Mouse (Mus musculus) right cerebral cortex, postnatal 36 days (tissue): ENCODE results near the gene Efcab3.

Experiments used
- DNase-seq, 2 experiments: peaks; one replicate each; pipeline ENCODE4 v3.0.0; 2022; ENCODE audit warnings: low spot score in 2 of 2, mixed read lengths in 1 of 2

Efcab3 gene

GRCm38 (mm10) chr11:105146593-105146992, 83.2 kb downstream of the Efcab3 start, which contains the start of gene Gm10842:
Gene Gm10842 (plus strand): TSS chr11:105146893.
- DNase-seq, result no peak

GRCm38 (mm10) chr11:105149353-105149752, 86.0 kb downstream of the Efcab3 start:
- DNase-seq, result no peak

DNA sequence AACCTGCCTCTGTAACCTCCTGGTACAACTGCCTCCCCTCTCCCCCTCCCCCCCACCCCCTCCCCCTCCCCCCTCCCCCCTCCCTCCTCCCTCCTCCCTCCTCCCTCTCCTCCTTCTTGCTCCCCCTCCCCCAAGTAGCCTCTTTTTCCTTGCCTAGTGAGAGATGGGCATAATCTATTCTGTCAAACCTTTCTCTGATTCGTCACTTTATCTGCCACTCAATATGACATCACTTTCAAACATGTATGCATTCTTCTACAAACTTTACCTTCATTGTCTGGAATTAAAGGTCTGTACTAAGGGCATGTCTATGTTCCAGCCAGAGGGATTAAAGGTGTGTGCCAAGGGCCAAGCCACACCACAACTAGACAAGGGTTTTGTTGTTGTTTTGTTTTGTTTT, 86.4 kb downstream of the Efcab3 start:
- no peak for DNase-seq

- no peak for DNase-seq
Observed at GRCm38 (mm10) chr11:105150691-105151090, 87.3 kb downstream of the Efcab3 start.

- no peak for DNase-seq
Observed at GRCm38 (mm10) chr11:105151226-105152016, 88.0 kb downstream of the Efcab3 start.

DNA sequence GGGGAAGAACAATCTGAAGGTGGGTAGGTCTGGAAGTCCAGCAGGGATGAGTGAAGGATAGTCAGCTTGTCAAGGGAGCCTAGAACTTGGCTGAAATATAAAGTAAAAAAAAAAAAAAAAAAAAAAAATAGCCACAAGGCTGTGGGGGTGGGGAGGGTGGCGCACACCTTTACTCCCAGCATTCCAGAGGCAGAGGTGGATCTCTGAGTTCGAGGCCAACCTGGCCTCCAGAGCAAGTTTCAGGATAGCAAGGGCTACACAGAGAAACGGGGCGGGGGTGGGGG, 88.6 kb downstream of the Efcab3 start:
- no peak for DNase-seq

- no peak for DNase-seq
Observed at GRCm38 (mm10) chr11:105152357-105152899, 89.0 kb downstream of the Efcab3 start.

- no peak for DNase-seq
Observed at GRCm38 (mm10) chr11:105153068-105153833, 89.9 kb downstream of the Efcab3 start.

DNA sequence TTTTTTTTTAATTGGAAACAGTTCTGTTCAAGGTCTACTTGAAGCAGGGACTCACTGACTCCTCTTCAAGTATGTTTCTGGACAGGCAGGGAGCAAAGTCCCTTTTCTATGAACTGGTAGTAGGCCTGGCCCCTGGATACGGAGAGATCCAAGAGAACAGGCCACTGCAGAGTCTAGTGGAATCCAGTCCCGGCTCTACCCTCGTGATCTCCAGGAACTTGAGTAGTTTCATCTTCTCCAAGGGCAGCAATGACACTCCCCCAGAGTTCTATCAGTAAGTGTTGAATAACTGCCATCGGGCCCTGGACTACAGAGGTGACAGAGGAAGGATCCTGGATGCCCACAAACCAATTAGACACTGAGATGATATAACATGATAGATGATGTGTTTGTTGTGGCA, 92.5 kb downstream of the Efcab3 start:
- DNase-seq, result no peak

GRCm38 (mm10) chr11:105156748-105157267, 93.4 kb downstream of the Efcab3 start:
- DNase-seq, result no peak

DNA sequence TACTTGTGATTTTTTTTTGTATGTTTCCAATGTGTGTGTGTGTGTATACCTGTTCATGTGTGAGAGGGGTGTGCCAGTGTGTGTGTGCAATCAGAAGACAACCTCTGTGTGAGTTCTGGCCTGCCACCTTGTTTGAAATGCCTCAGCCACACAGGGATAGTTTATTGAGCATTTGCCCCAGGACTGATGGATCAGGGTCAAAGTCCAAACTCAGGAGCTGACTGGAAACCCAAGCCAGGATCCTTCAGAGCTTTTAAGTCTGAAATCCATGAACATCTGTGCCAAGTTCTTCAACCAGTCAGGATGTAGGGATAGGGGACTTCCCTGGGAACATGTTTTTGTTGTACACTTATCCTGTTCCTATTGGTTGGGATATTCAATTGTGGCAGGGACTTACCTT, 94.7 kb downstream of the Efcab3 start:
- no peak for DNase-seq

DNA sequence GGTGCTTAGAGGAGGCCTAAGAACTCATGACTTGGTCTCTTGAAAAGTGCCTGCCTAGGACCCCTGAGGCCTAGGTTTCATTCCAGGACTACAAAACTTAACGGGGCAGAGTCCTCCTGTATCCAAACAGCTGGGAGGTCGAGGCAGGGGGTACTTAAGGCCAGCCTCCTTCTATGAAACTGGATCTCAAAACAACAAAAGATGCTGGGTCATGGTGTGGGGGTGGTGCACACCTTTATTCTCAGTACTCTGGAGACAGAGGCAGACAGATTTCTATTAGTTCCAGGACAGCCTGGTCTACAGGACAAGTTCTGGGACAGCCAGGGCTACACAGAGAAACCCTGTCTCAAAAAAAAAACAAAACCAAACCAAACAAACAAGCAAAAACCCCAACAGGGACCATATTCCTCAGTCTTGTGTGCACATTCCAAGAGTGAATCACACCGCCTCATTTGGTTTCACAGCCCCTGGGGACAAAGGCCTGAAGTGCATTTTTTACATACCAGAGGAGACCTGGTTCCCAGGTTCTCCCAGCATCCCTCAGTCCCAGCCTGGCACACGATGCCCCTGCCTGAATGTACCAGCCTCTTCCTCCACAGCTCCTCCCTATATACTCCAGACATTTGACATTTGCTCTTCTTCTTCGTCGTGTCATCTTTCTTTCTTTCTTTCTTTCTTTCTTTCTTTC, 96.4 kb downstream of the Efcab3 start:
- DNase-seq, result no peak

- no peak for DNase-seq
Observed at GRCm38 (mm10) chr11:105161411-105161810, 98.0 kb downstream of the Efcab3 start.

DNA sequence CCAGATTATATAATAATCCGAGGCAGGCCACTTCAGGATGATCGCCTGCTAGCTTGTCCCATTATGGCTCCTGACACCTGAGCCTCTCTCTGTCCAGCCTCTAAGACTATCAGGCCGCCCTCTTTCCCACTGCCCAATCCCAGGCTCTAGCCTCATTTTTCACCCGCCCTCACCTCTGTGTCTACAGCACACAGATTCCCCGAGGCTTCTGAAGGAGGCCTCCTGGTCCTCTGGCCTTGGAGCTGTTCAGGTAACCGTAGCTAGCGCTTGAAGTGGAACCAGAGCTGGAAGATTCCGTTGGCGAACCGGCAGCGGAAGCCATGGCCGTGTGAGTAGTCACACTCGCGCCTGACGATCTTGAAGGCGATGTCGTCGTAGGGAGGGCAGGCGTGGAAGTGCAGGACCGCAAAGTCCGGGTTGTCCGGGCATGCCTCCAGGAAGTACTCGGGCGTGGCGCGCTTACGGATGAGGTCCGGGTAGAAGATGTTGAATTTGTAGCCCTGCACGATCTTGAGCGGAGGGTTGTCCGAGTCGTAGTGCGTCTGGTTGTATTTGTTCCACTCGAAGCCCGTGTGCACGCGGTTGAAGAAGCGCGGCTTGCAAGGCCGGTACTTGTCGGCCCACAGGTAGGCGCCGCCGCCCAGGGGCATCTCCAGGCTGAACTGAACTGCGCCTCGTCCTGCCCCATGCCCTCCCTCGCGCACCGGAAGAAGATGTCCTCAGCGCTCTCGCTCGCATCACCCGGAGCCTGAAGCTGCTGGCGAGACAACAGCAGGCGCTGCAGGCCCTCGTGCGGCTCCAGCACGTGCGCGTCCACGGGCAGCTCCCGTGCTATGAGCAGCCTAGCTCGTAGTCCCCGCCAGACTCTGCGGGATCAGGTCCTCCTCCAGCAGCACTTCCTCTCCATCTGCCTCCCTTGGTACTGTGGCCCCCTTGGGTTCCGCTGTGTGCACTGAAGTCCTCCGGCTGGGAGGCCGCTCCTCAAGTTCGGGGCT, 101.4 kb downstream of the Efcab3 start:
- no peak for DNase-seq

GRCm38 (mm10) chr11:105166780-105167179, 103.4 kb downstream of the Efcab3 start:
- no peak for DNase-seq
